Mouse (Mus musculus) embryonic facial prominence, embryonic 15.5 days (tissue): ENCODE results near the gene Ccdc85b. TPM values are rescaled to one million over a fixed set of nuclear protein-coding genes. Genes with fewer than 3 reads are reported as not detected.
"Not testable (repeated sequence)": the region's sequence is repeated elsewhere in the genome, so short reads cannot be mapped to it uniquely, and the experiment has no call there.

Experiments used
- ATAC-seq: fragments of 200-750 bp; cut with Nextera tagmentation; 2 replicates; pipeline ENCODE4 v1.8.0; 2017; ENCODE audit warnings: low read depth, moderate TSS enrichment; ENCODE audit not compliant: insufficient number of reproducible peaks, low FRiP score, low TSS enrichment
- H3K27ac ChIP-seq: fragments of 300-500 bp; sonication (generic); replicated peaks from 2 replicates; pipeline ENCODE4 v1.5.1; 2015; ENCODE audit warnings: mild to moderate bottlenecking, inconsistent platforms
- H3K27me3 ChIP-seq: fragments of 300-500 bp; sonication (generic); 2 replicates; pipeline ENCODE4 v1.6.1; 2015; ENCODE audit warnings: inconsistent platforms
- H3K36me3 ChIP-seq: fragments of 300-500 bp; sonication (generic); 2 replicates; pipeline ENCODE4 v1.6.1; 2015; ENCODE audit warnings: mild to moderate bottlenecking, inconsistent platforms
- H3K4me1 ChIP-seq: fragments of 300-500 bp; sonication (generic); 2 replicates; pipeline ENCODE4 v1.6.1; 2015; ENCODE audit warnings: inconsistent platforms
- H3K4me2 ChIP-seq: fragments of 300-500 bp; sonication (generic); replicated peaks from 2 replicates; pipeline ENCODE4 v1.6.1; 2015; ENCODE audit warnings: mild to moderate bottlenecking, inconsistent platforms
- H3K4me3 ChIP-seq: fragments of 300-500 bp; sonication (generic); replicated peaks from 2 replicates; pipeline ENCODE4 v1.5.1; 2015; ENCODE audit warnings: mild to moderate bottlenecking, inconsistent platforms
- H3K9ac ChIP-seq: fragments of 300-500 bp; sonication (generic); 2 replicates; pipeline ENCODE4 v1.6.1; 2015; ENCODE audit warnings: inconsistent platforms
- H3K9me3 ChIP-seq: fragments of 300-500 bp; sonication (generic); replicated peaks from 2 replicates; pipeline ENCODE4 v1.6.1; 2016; ENCODE audit warnings: inconsistent platforms
- WGBS: fragments of 180-500 bp; shearing (Covaris S2); methylation state at CpG from one replicate; pipeline ENCODE4 v1.1.7; 2015; 5-methylcytosine and 5-hydroxymethylcytosine counted together
- polyA plus RNA-seq: library from polyadenylated mRNA; unstranded; fragments of >200 nt; fragmentation: Nextera tagmentation; extraction: Ambion mirVana; gene quantifications from 2 replicates; pipeline ENCODE4 v1.2.1, GENCODE M21; 2015

Gene Ccdc85b
- polyA plus RNA-seq, 1 experiment from 2014 or later = 8.0 TPM

DNA sequence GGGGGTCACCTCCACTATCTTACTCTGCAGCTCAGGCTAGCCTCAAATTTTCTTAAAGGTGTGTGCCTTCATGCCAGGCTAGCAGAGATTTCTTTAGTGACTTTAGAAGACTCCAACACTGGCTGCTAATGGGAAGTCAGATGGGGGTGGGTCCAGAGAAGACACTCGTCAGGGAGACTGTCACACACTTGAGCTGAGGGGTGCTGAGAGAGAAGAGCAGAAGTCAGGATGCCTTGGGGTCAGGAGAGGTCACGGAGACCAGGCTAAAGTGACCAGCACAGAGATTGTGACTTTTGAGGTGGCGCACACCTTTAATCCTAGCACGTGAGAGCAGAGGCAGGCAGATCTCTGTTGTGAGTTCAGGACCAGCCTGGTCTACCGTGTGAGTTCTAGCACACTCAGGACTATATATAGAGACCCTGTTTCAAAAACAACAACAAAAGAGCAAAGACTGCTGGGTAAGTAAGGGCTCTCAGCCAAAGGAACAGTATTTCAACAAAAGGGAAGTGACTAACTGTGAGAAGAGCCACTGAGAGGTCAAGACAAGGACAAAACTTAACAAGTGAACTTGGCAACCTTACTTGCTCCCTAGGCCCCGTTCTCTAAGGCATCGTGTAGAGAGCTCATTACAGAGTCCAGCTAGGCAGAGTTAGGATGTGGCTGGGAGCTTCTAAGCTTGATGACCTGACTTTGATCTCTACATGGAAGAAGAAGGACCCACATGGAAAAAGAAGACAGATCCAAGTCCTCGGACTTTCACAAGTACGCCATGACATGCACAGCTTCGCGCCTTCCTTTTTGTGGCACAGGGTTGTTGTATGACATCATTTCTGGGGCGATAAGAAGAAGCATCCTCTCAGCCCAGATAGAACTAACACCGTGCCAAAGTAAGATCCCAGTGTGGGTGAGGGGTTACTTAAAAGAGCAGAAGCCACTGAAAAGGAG, 49.4 kb downstream of the Ccdc85b start:
- Histone ChIP-seq H3K36me3 (no peaks in the 10 kb centered on the region), H3K4me1 (peaks cover 23% of the 10 kb centered on the region), H3K4me2 (no peak overlapping the region), H3K27ac (no peak overlapping the region; the same call in 1 of the 2 replicates), H3K27me3 (no peaks in the 10 kb centered on the region), H3K9ac (no peak overlapping the region), H3K4me3 (no peak overlapping the region; the same call in 1 of the 2 replicates), H3K9me3 (no peaks in the 10 kb centered on the region)
- no peak for ATAC-seq
- 88% methylated on average over 13 of the region's 13 CpGs for WGBS

DNA sequence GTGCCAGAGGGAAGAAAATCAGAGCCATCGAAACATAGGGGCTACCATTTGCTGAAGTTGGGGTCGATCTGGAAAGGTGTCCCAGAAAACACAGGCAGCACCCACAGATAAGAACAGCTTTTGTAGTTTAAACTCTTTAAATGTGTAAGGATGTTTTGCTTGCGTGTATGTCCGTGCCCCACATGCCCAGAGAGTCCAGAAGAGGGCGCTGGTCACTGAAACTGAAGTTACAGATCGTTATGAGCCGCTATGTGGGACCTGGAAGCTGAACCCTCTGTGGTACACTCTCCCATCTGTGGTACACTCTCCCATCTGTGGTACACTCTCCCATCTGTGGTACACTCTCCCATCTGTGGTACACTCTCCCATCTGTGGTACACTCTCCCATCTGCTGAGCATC, 50.6 kb downstream of the Ccdc85b start:
- 17% methylated on average over 7 of the region's 7 CpGs for WGBS
- H3K27ac ChIP-seq = peak overlapping the region; percentile 95
- H3K27me3 ChIP-seq = no peaks in the 10 kb centered on the region
- H3K9me3 ChIP-seq = no peaks in the 10 kb centered on the region
- no peaks in the 10 kb centered on the region for H3K36me3 ChIP-seq
- peak overlapping the region; percentile 67 for H3K4me3 ChIP-seq
- peak overlapping the region; percentile 77 for H3K9ac ChIP-seq
- peak; percentile 50; the same call in 1 of the 2 replicates for ATAC-seq
- H3K4me1 ChIP-seq = peaks cover 23% of the 10 kb centered on the region
- H3K4me2 ChIP-seq = peak overlapping the region; percentile 67

DNA sequence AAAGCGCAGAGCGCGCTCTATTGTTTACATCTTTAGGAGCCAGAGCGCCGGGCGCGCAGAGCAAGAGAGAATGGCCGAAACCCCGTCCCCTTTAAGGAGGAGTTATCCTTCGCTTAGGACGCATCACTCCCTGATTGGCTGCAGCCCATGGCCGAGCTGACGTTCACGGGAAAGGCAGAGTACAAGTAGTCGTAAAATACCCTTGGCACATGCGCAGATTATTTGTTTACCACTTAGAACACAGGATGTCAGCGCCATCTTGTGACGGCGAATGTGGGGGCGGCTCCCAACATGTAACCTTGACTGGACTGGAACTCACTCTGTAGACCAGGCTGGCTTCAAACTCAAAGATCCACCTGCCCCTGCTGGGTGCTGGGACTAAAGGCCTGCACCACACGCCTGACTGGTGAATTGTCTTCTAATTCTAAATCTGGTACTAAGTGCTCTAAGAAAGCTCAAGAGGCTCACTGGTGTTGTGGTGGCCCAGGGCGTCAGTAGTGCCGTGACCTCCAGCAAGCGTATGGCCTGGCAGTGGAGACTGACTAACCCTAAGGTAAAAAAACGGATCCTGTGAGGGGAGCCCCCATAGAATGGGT, 51.1 kb downstream of the Ccdc85b start:
- peaks cover 23% of the 10 kb centered on the region for H3K4me1 ChIP-seq
- not testable (repeated sequence) for H3K9me3 ChIP-seq, H3K27me3 ChIP-seq, H3K36me3 ChIP-seq
- ATAC-seq = peak; percentile 74
- peak overlapping the region; percentile 77 for H3K9ac ChIP-seq
- peak overlapping the region; percentile 95 for H3K27ac ChIP-seq
- H3K4me2 ChIP-seq = peak overlapping the region; percentile 67
- 18% methylated on average over 25 of the region's 25 CpGs for WGBS
- peak overlapping the region; percentile 67 for H3K4me3 ChIP-seq

DNA sequence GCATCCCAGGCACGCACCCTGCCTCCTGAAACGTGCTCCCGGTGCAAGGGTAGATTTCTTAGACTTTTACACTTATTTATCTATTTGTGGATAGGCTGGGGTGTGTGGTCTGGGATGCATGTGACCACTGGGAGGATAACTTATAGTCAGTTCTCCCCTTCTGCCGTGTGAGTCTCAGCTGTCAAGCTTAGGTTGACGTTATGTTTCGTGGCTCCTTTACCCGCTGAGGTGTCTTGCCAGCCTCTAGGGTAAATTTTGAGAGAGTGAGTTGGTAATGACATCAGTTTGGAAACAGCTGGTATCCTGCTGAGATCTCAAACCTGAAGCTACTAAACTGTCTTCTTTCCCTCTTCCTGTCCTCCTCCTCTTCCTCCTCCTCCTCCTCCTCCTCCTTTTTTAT, 51.8 kb downstream of the Ccdc85b start:
- H3K36me3 ChIP-seq = no peaks in the 10 kb centered on the region
- H3K9ac ChIP-seq = peak overlapping the region; percentile 29
- peak overlapping the region; percentile 49 for H3K4me2 ChIP-seq
- 29% methylated on average over 7 of the region's 7 CpGs for WGBS
- H3K4me1 ChIP-seq = peaks cover 23% of the 10 kb centered on the region
- peak overlapping the region; percentile 67 for H3K4me3 ChIP-seq
- H3K27me3 ChIP-seq = no peaks in the 10 kb centered on the region
- no peaks in the 10 kb centered on the region for H3K9me3 ChIP-seq
- no peak for ATAC-seq
- peak overlapping the region; percentile 76 for H3K27ac ChIP-seq

Other genes starting within 250 kb of the Ccdc85b start
- gene Pacs1, start 184.8 kb downstream of the Ccdc85b start, polyA plus RNA-seq = 25.1 and 30.6 TPM in 2 replicates
- 335 and 338 TPM in 2 replicates for gene Sf3b2, start 162.4 kb downstream of the Ccdc85b start, polyA plus RNA-seq
- gene Gal3st3, start 159.6 kb downstream of the Ccdc85b start, polyA plus RNA-seq = 4.2 and 5.8 TPM in 2 replicates
- gene Catsper1, start 122.2 kb downstream of the Ccdc85b start, polyA plus RNA-seq = not detected in 2 replicates
- gene Cst6, start 108.3 kb downstream of the Ccdc85b start, polyA plus RNA-seq = 67.9 and 76.8 TPM in 2 replicates
- gene Eif1ad, start 91.2 kb downstream of the Ccdc85b start, polyA plus RNA-seq = 48.6 and 55.1 TPM in 2 replicates
- gene Banf1, start 90.7 kb downstream of the Ccdc85b start, polyA plus RNA-seq = 399 and 402 TPM in 2 replicates
- 81.5 and 83.5 TPM in 2 replicates for gene Sart1, start 69.2 kb downstream of the Ccdc85b start, polyA plus RNA-seq
- 0.72 and 1.1 TPM in 2 replicates for gene Tsga10ip, start 55.4 kb downstream of the Ccdc85b start, polyA plus RNA-seq
- gene Drap1, start 32.9 kb downstream of the Ccdc85b start, polyA plus RNA-seq = 267 and 280 TPM in 2 replicates
- 67.4 and 72.3 TPM in 2 replicates for gene AI837181, start 32.8 kb downstream of the Ccdc85b start, polyA plus RNA-seq
- gene Fosl1, start 10.3 kb downstream of the Ccdc85b start, polyA plus RNA-seq = not detected in 2 replicates
- gene Fibp, start 2.7 kb upstream of the Ccdc85b start, polyA plus RNA-seq = 114 and 125 TPM in 2 replicates
- gene Ctsw, start 10.6 kb upstream of the Ccdc85b start, polyA plus RNA-seq = 1.4 and 2.8 TPM in 2 replicates
- 219 and 226 TPM in 2 replicates for gene Efemp2, start 16.1 kb upstream of the Ccdc85b start, polyA plus RNA-seq
- 44.1 and 45.2 TPM in 2 replicates for gene Mus81, start 30.5 kb upstream of the Ccdc85b start, polyA plus RNA-seq
- gene Cfl1, start 32.6 kb upstream of the Ccdc85b start, polyA plus RNA-seq = 2,278 and 2,311 TPM in 2 replicates
- 0.16 TPM in 1 of 2 replicates, not detected in the other for gene 1700020D05Rik, start 45.9 kb upstream of the Ccdc85b start, polyA plus RNA-seq
- 10.7 and 11.7 TPM in 2 replicates for gene Snx32, start 52.6 kb upstream of the Ccdc85b start, polyA plus RNA-seq
- gene Ovol1, start 102.8 kb upstream of the Ccdc85b start, polyA plus RNA-seq = 22.1 and 23.3 TPM in 2 replicates
- 5.2 and 5.7 TPM in 2 replicates for gene Ap5b1, start 110.1 kb upstream of the Ccdc85b start, polyA plus RNA-seq
- gene Rnaseh2c, start 144.0 kb upstream of the Ccdc85b start, polyA plus RNA-seq = 122 and 126 TPM in 2 replicates
- gene Kat5, start 152.3 kb upstream of the Ccdc85b start, polyA plus RNA-seq = 49.4 and 52.3 TPM in 2 replicates
- 61.4 and 62.4 TPM in 2 replicates for gene Rela, start 179.6 kb upstream of the Ccdc85b start, polyA plus RNA-seq
- 29.4 and 30.4 TPM in 2 replicates for gene Sipa1, start 205.8 kb upstream of the Ccdc85b start, polyA plus RNA-seq
- gene Map3k11, start 230.8 kb upstream of the Ccdc85b start, polyA plus RNA-seq = 27.1 and 30.0 TPM in 2 replicates
- gene Pcnx3, start 231.0 kb upstream of the Ccdc85b start, polyA plus RNA-seq = 24.6 and 26.6 TPM in 2 replicates
- 3.8 TPM in 2 replicates for gene Kcnk7, start 246.5 kb upstream of the Ccdc85b start, polyA plus RNA-seq